8 mouse cellular contexts compared by ENCODE assay signal in the genomic region with DNA sequence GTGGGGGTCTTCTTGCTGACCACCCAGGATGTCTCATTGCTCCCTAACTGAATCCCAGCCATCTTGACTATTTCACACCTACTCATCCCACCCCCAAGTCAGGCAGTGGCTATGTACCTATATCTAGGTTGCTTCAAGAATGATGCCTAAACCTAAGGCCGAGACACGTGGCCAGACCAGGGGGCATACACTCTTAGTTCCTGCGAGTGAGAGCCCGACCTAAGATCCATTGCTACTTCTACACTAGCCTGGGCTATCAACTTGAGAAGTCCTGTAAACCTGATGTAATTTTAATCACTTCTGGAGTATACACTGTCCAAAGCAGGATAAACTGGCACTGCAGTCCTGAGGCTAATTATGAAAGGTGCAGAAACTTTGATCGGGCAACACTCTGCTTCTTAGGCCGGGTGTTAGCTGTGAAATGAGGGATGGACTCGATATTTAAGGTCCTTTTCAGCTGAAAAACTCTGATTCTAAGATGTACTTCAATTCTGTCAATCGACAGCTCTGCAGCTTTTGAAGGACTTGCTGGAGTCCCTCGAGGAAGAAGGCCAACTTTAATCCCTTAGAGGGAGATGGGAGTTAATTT. TPM values are rescaled to one million over a fixed set of nuclear protein-coding genes. Genes with fewer than 3 reads are reported as not detected.
DNase-seq lines count a peak whose midpoint lies in the region; ATAC-seq and TF ChIP-seq lines count a peak whose summit lies in the region.

No protein-coding gene starts in this region.

- WGBS in forebrain, postnatal 0 days = 8% methylated on average over 9 of the region's 9 CpGs
- WGBS in midbrain, embryonic 10.5 days = 10% methylated on average over 9 of the region's 9 CpGs

- no peak for TF ChIP-seq POLR2A in bone marrow macrophage, adult 2 months (IDR thresholded peaks at IDR 0.05; ENCODE audit: borderline replicate concordance, low read depth, low read length)

- H3K27ac ChIP-seq in left cerebral cortex, adult 2 months = peak overlapping the region; percentile 98
- H3K27ac ChIP-seq in bone marrow macrophage, adult 2 months (ENCODE audit: insufficient read depth, low read depth, low read length) = peak overlapping the region; percentile 93
- peak overlapping the region; percentile 99 for H3K27ac ChIP-seq in forebrain, postnatal 0 days (ENCODE audit: low read depth, low read length)
- peak overlapping the region; percentile 100 for H3K27ac ChIP-seq in midbrain, embryonic 10.5 days (replicated peaks)

- DNase-seq in left cerebral cortex, adult 2 months (ENCODE audit: extremely low spot score in 1 of 2, low spot score in 2 of 2) = no peak
- DNase-seq in left cerebral cortex, postnatal 14 days (ENCODE audit: low spot score in 2 of 2) = no peak
- DNase-seq in forebrain, postnatal 0 days = no peak
- no peak for DNase-seq in midbrain, embryonic 10.5 days (ENCODE audit: low spot score)
- no peak for DNase-seq in layer of hippocampus, adult 11-12 months (ENCODE audit: low spot score)
- DNase-seq in retina, embryonic 14.5 days (ENCODE audit: low spot score) = no peak
- DNase-seq in urinary bladder, postnatal 10 days (ENCODE audit: low spot score) = no peak

- intact Hi-C loops in left cerebral cortex, adult 2 months (cut with DNase I) = loop anchor here (5.0 kb wide), 1 partner anchor 224 kb away; no protein-coding TSS in a partner anchor
- intact Hi-C loops in left cerebral cortex, postnatal 14 days (cut with DNase I) = loop anchor here (5.0 kb wide), 1 partner anchor 104 kb away; no protein-coding TSS in a partner anchor

- no peak for ATAC-seq in forebrain, postnatal 0 days

- H3K9me3 ChIP-seq in forebrain, postnatal 0 days (ENCODE audit: low read length) = no peaks in the 10 kb centered on the region
- H3K9me3 ChIP-seq in midbrain, embryonic 10.5 days (replicated peaks) = no peaks in the 10 kb centered on the region

- H3K4me3 ChIP-seq in left cerebral cortex, adult 2 months = peak overlapping the region; percentile 95
- peak overlapping the region; percentile 83 for H3K4me3 ChIP-seq in bone marrow macrophage, adult 2 months (ENCODE audit: insufficient read depth, low read length)
- peak overlapping the region; percentile 95 for H3K4me3 ChIP-seq in forebrain, postnatal 0 days (ENCODE audit: low read depth, low read length)
- H3K4me3 ChIP-seq in midbrain, embryonic 10.5 days = peak overlapping the region; percentile 94

- no peaks in the 10 kb centered on the region for H3K36me3 ChIP-seq in forebrain, postnatal 0 days (ENCODE audit: insufficient read depth)
- H3K36me3 ChIP-seq in midbrain, embryonic 10.5 days = peaks cover 11% of the 10 kb centered on the region

- H3K9ac ChIP-seq in forebrain, postnatal 0 days = peak overlapping the region; percentile 100

- H3K27me3 ChIP-seq in forebrain, postnatal 0 days (ENCODE audit: insufficient read depth, low read length) = no peaks in the 10 kb centered on the region
- no peaks in the 10 kb centered on the region for H3K27me3 ChIP-seq in midbrain, embryonic 10.5 days (ENCODE audit: low read depth, poor library complexity, severe bottlenecking)

- no peak for TF ChIP-seq CTCF in left cerebral cortex, adult 2 months (IDR thresholded peaks at IDR 0.05)
- TF ChIP-seq CTCF in bone marrow macrophage, adult 2 months (IDR thresholded peaks at IDR 0.05; ENCODE audit: low read depth, low read length) = no peak
- TF ChIP-seq CTCF in forebrain, postnatal 0 days (IDR thresholded peaks at IDR 0.05; ENCODE audit: low read depth) = no peak

- peak overlapping the region; percentile 92 for H3K4me2 ChIP-seq in forebrain, postnatal 0 days (ENCODE audit: low read depth)

- peaks cover 29% of the 10 kb centered on the region for H3K4me1 ChIP-seq in bone marrow macrophage, adult 2 months (ENCODE audit: control insufficient read depth, insufficient read depth, low read length)
- peaks cover 16% of the 10 kb centered on the region for H3K4me1 ChIP-seq in forebrain, postnatal 0 days (ENCODE audit: insufficient read depth)
- peaks cover 54% of the 10 kb centered on the region for H3K4me1 ChIP-seq in midbrain, embryonic 10.5 days

RNA-seq across cellular contexts. Expression of a gene that starts 1.1 kb away (rescaled TPM):
- 10 to 100 TPM; 17.6 to 19.9 TPM for total RNA-seq in left cerebral cortex, adult 2 months (2021)
- 10 to 100 TPM; 17.0 to 18.0 TPM for total RNA-seq in left cerebral cortex, postnatal 14 days (2021)
- polyA plus RNA-seq in bone marrow macrophage, adult 2 months (2012; ENCODE audit: insufficient read depth, insufficient read length, missing spikeins) = 8.6 and 9.5 TPM in 2 replicates
- 15.0 and 25.8 TPM in 2 replicates for total RNA-seq in forebrain, postnatal 0 days (2014; rRNA removed)
- polyA plus RNA-seq in forebrain, postnatal 0 days (2015; fragmentation: Nextera tagmentation; extraction: Ambion mirVana) = 13.0 and 13.2 TPM in 2 replicates
- polyA plus RNA-seq in midbrain, embryonic 10.5 days (2016; fragmentation: Nextera tagmentation; extraction: Ambion mirVana) = 18.2 and 19.0 TPM in 2 replicates

RNA-seq across cellular contexts. Expression of a gene that starts 1.8 kb away (rescaled TPM):
- total RNA-seq in left cerebral cortex, adult 2 months (2021) = 1 to 10 TPM; 6.8 to 7.1 TPM
- 1 to 10 TPM; 4.7 to 4.9 TPM for total RNA-seq in left cerebral cortex, postnatal 14 days (2021)
- 8.8 and 9.6 TPM in 2 replicates for polyA plus RNA-seq in bone marrow macrophage, adult 2 months (2012; ENCODE audit: insufficient read depth, insufficient read length, missing spikeins)
- total RNA-seq in forebrain, postnatal 0 days (2014; rRNA removed) = 3.1 and 3.5 TPM in 2 replicates
- 1.5 and 2.0 TPM in 2 replicates for polyA plus RNA-seq in forebrain, postnatal 0 days (2015; fragmentation: Nextera tagmentation; extraction: Ambion mirVana)
- 7.2 and 7.9 TPM in 2 replicates for polyA plus RNA-seq in midbrain, embryonic 10.5 days (2016; fragmentation: Nextera tagmentation; extraction: Ambion mirVana)

RNA-seq across cellular contexts. Expression of a gene that starts 35.7 kb away (rescaled TPM):
- 10 to 100 TPM; 64.9 to 66.4 TPM for total RNA-seq in left cerebral cortex, adult 2 months (2021)
- 10 to 100 TPM; 62.1 to 68.6 TPM for total RNA-seq in left cerebral cortex, postnatal 14 days (2021)
- polyA plus RNA-seq in bone marrow macrophage, adult 2 months (2012; ENCODE audit: insufficient read depth, insufficient read length, missing spikeins) = 5.8 and 8.0 TPM in 2 replicates
- total RNA-seq in forebrain, postnatal 0 days (2014; rRNA removed) = 6.5 and 10.6 TPM in 2 replicates
- 8.4 and 11.6 TPM in 2 replicates for polyA plus RNA-seq in forebrain, postnatal 0 days (2015; fragmentation: Nextera tagmentation; extraction: Ambion mirVana)
- 4.9 and 5.9 TPM in 2 replicates for polyA plus RNA-seq in midbrain, embryonic 10.5 days (2016; fragmentation: Nextera tagmentation; extraction: Ambion mirVana)

RNA-seq across cellular contexts. Expression of a gene that starts 43.6 kb away (rescaled TPM):
- total RNA-seq in left cerebral cortex, adult 2 months (2021) = 10 to 100 TPM; 85.4 to 93.5 TPM
- 100 to 1,000 TPM; 109 to 111 TPM for total RNA-seq in left cerebral cortex, postnatal 14 days (2021)
- polyA plus RNA-seq in bone marrow macrophage, adult 2 months (2012; ENCODE audit: insufficient read depth, insufficient read length, missing spikeins) = not detected in 2 replicates
- 18.9 and 24.7 TPM in 2 replicates for total RNA-seq in forebrain, postnatal 0 days (2014; rRNA removed)
- polyA plus RNA-seq in forebrain, postnatal 0 days (2015; fragmentation: Nextera tagmentation; extraction: Ambion mirVana) = 5.3 and 11.0 TPM in 2 replicates
- polyA plus RNA-seq in midbrain, embryonic 10.5 days (2016; fragmentation: Nextera tagmentation; extraction: Ambion mirVana) = 2.5 and 4.7 TPM in 2 replicates

RNA-seq across cellular contexts. Expression of a gene that starts 49.0 kb away (rescaled TPM):
- total RNA-seq in left cerebral cortex, adult 2 months (2021) = 1 to 10 TPM; 1.1 to 1.4 TPM
- 1 to 10 TPM in 1 of 2 experiments, under 1 TPM in 1; 0.79 to 1.1 TPM for total RNA-seq in left cerebral cortex, postnatal 14 days (2021)
- not detected in 2 replicates for polyA plus RNA-seq in bone marrow macrophage, adult 2 months (2012; ENCODE audit: insufficient read depth, insufficient read length, missing spikeins)
- total RNA-seq in forebrain, postnatal 0 days (2014; rRNA removed) = 1.1 and 1.8 TPM in 2 replicates
- polyA plus RNA-seq in forebrain, postnatal 0 days (2015; fragmentation: Nextera tagmentation; extraction: Ambion mirVana) = 2.2 and 2.7 TPM in 2 replicates
- 0.33 and 0.71 TPM in 2 replicates for polyA plus RNA-seq in midbrain, embryonic 10.5 days (2016; fragmentation: Nextera tagmentation; extraction: Ambion mirVana)
